Mouse (Mus musculus) natural killer cell, adult 2 months (primary cell): ENCODE measurements around the gene Lrcol1.

Source experiments
- DNase-seq, 2 experiments: peaks; one replicate each; pipeline ENCODE4 v3.0.0; 2022; ENCODE audit warnings: low spot score in 2 of 2

The Lrcol1 gene

DNA sequence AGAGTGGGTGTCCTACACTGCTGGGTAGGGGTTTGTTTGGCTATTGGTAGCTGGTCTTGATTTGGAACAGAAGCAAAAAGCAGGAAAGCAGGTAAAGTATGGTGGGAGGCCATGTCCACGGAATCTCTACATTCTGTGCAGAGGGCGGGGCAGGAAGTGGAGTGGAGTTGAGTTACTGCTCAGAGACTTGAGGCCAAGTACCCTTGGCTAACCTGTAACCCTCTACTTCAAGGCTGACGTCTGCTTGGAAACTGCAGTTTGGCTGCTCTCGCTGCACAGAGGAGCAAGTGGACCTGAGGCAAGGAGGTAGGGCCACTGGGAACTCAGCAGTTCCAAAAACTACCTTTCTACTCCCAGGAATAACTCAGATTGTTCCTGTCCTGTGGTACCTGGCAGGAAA, at the start of gene Lrcol1:
Lrcol1 (plus strand) TSS at position 207 of the 400 bp plus-strand sequence.
- DNase-seq, result no peak

- no peak for DNase-seq
Observed at GRCm38 (mm10) chr5:110296637-110297036, 47.9 kb upstream of the Lrcol1 start.

DNA sequence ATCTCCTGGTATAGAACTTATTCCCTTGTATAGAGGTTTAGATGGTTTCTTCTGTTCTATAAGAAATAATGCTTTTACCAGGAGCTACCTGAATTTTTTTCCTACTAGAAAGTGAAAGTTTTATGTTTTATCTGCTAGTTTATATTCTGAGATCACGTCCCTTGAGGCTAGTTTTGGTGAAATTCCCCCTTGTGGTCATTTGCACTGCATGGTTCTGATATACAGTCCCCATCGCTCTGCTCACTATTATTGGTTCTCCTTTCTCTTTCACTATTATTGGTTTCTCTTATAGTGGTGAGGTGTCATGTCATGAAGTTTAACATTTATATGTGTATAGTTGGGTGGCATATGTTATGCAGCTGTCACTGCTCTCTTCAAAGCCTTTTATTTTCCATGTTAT, 43.9 kb upstream of the Lrcol1 start:
- DNase-seq, result no peak

DNA sequence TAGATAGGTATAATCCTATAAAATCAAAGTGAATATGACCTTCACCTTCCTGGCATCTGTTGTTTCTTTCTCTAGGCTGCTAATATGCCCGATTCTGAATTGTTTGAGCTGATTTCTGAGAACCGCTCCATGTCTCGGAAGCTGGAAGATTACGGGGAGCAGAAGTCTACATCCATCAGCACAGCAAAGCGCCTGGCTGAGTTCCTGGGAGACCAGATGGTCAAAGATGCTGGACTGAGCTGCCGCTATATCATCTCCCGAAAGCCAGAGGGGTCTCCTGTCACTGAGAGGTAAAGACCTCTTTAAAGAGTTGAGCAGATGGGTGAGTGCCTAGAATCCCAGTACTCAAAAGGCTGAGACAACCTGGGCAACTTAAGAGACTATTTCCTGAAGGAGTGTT, 35.7 kb upstream of the Lrcol1 start:
- DNase-seq, result no peak

DNA sequence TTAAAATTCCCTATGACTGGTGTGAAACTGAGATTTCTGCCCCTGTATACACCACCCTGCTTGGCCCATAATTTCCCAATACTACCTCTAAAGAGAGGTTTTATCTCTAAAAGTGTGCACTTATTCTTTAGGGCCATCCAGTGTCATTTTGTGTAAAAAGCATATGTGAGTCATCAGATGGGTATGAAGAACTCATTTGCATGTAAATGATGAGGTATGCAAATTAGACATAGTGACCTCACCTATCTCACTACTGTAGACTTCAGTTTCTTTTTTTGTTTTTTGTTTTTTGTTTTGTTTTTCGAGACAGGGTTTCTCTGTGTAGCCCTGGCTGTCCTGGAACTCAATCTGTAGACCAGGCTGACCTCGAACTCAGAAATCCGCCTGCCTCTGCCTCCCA, 31.4 kb upstream of the Lrcol1 start:
- DNase-seq, result no peak

- DNase-seq, result no peak
Observed at GRCm38 (mm10) chr5:110330508-110330907, 14.0 kb upstream of the Lrcol1 start.

DNA sequence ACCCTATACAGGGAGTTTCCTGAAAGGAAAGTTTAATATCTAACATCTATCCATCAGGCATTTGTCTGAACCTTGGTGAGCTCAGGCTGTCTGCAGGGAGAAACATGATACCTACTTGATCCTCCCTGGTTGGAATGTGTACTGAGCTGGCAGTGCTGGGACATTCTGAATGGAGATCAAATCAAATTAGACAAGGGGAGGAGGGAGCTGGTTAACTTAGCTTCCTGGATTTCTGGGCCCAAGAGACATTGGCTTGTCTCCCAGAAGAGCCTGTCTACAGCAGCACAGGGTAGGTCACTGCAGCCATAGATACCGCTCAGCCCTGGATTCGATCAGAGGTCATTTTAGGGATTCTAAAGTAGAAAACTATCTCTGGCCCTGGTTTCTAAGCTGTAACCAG, 5.7 kb upstream of the Lrcol1 start:
- DNase-seq, result no peak

GRCm38 (mm10) chr5:110342648-110343284, 1.8 kb upstream of the Lrcol1 start, which contains the start of gene P2rx2:
Gene P2rx2 (minus strand): TSS chr5:110343212.
- no peak for DNase-seq

GRCm38 (mm10) chr5:110345553-110345952, 1.0 kb downstream of the Lrcol1 start:
- no peak for DNase-seq

DNA sequence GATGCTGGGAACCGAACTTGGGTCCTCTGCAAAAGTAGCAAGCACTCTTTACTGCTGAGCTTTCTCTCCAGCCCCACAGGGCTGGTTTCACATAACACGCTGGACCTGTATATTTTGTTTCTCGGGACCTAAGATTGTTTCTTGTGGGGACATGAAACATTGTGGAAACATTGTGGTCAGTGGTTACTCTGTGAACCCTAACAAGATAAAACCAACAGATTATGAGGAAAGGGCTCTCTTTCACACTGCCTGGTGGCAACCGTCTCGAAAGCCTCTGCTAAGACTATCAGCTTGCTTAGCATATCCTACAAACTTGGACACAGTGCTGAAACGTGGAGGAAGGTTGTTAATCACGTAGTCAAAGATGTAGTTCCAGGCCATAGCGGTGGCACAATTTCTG, 2.5 kb downstream of the Lrcol1 start:
- no peak for DNase-seq

GRCm38 (mm10) chr5:110354716-110355115, 10.2 kb downstream of the Lrcol1 start:
- DNase-seq, result no peak

- DNase-seq, result peak; percentile 59 to 77
Observed at GRCm38 (mm10) chr5:110357531-110358179, 13.1 kb downstream of the Lrcol1 start.

DNA sequence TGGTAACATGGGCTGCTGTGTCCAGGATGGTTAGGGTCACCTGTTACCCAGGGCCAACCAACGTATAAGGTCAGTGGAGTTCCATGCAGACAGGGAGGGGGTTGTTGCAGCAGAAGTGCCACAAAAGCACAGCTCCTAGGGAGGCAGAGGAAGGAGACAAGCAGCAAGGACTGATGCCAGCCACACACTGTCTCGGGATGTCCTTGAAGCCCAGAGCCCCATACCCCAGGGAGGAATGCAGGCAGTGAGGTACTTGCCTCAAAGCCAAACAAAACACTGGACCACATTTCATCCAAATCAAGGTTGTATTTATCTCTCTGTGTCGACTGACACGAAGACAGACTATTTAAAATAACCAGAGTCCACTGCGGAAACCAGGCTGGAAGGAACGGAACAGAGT, 16.9 kb downstream of the Lrcol1 start:
- DNase-seq, result no peak

DNA sequence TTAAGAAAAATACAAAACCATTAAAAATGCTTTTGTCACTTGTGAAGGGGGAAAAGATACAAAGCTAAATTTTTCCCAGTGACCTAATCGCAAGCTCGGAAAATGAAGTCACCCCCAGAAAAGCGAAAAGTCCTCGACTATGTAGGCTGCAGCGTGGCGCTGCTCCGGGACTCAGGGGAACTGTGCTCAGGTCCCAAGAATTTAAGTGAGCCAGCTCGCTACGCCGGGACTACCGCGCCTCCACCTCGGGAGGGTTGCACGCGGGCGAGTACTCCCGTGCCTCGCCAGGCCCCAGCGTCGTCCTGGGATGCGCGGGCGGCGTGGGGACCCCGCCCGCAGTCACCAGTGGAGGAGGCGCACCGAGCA, 18.3 kb downstream of the Lrcol1 start:
- DNase-seq, result no peak

GRCm38 (mm10) chr5:110363179-110363821, 18.8 kb downstream of the Lrcol1 start:
- peak in 1 of 2 experiments; percentile 41 for DNase-seq

- DNase-seq, result no peak
Observed at GRCm38 (mm10) chr5:110363822-110364545, 19.5 kb downstream of the Lrcol1 start.

GRCm38 (mm10) chr5:110376802-110377433, 32.4 kb downstream of the Lrcol1 start:
- DNase-seq, result peak; percentile 12 to 44

- DNase-seq, result no peak
Observed at GRCm38 (mm10) chr5:110378181-110378583, 33.7 kb downstream of the Lrcol1 start.

- DNase-seq, result no peak
Observed at GRCm38 (mm10) chr5:110379086-110379485, 34.6 kb downstream of the Lrcol1 start.

DNA sequence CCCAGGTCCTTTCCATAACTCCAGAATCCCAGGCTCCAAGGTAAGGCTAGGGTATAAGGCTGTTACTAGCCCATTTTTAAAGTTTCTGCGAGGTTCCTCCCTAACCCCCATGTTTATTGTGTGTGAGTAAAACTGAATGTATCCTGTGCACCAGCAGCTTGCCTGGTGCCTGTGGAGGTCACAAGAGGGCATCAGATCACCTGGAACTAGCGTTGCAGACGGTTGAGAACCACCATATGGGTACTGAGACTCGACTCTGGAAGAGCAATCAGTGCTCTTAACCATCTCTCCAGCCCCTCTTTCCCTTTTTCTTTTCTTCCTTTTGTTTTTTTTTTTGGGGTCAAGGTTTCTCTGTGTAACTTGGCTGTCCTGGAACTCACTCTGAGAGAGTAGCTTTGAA, 35.3 kb downstream of the Lrcol1 start:
- no peak for DNase-seq

DNA sequence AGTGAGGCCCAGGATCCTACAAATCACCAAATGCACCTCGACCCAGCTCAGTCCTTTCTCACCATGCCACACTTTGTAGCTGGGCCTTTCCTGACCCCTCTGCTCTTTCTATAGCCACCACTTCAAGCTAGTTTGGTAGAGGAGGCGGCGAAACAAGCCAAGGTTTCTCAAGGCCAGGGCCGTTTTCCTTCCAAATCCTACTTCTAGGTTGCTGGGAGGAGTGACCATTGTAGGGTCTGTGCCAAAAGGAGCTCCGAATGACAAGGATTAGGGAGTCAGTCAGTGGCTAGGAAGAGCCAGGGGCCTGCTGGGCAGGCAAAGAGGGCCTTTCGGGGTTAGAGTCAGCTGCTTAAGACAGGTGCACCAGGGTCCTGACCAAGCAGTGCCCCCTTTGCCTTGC, 40.0 kb downstream of the Lrcol1 start:
- DNase-seq, result no peak

- DNase-seq, result no peak
Observed at GRCm38 (mm10) chr5:110385263-110385662, 40.7 kb downstream of the Lrcol1 start.
